Mouse (Mus musculus): ENCODE data around the gene Fstl4.
"Not testable (repeated sequence)": the region's sequence is repeated elsewhere in the genome, so short reads cannot be mapped to it uniquely, and the experiment has no call there.

Fstl4 gene

GRCm38 (mm10) chr11:53085858-53086565 is 321.6 kb downstream of the Fstl4 start:
- no peak for DNase-seq (ENCODE audit: low spot score in 2 of 2)

GRCm38 (mm10) chr11:53087896-53088295 is 323.5 kb downstream of the Fstl4 start:
- not testable (repeated sequence) for DNase-seq (ENCODE audit: low spot score in 2 of 2)

- no peak for DNase-seq (ENCODE audit: low spot score in 2 of 2)
Observed at GRCm38 (mm10) chr11:53091596-53091995, 327.2 kb downstream of the Fstl4 start.

- no peak for DNase-seq (ENCODE audit: low spot score in 2 of 2)
Observed at GRCm38 (mm10) chr11:53096871-53097270, 332.4 kb downstream of the Fstl4 start.

GRCm38 (mm10) chr11:53097331-53097730 is 332.9 kb downstream of the Fstl4 start:
- peak; percentile 72 to 80 for DNase-seq (ENCODE audit: low spot score in 2 of 2)

- DNase-seq (ENCODE audit: low spot score in 2 of 2) = no peak
Observed at GRCm38 (mm10) chr11:53097870-53098269, 333.4 kb downstream of the Fstl4 start.

- no peak for DNase-seq (ENCODE audit: low spot score in 2 of 2)
Observed at GRCm38 (mm10) chr11:53098780-53099198, 334.4 kb downstream of the Fstl4 start.

GRCm38 (mm10) chr11:53099322-53099721 is 334.9 kb downstream of the Fstl4 start:
- no peak for DNase-seq (ENCODE audit: low spot score in 2 of 2)

- no peak for DNase-seq (ENCODE audit: low spot score in 2 of 2)
Observed at GRCm38 (mm10) chr11:53101732-53102131, 337.3 kb downstream of the Fstl4 start.

GRCm38 (mm10) chr11:53103601-53104325 is 339.3 kb downstream of the Fstl4 start:
- DNase-seq (ENCODE audit: low spot score in 2 of 2) = no peak

GRCm38 (mm10) chr11:53107706-53108105 is 343.3 kb downstream of the Fstl4 start:
- DNase-seq (ENCODE audit: low spot score in 2 of 2) = no peak

GRCm38 (mm10) chr11:53108798-53109197 is 344.4 kb downstream of the Fstl4 start:
- DNase-seq (ENCODE audit: low spot score in 2 of 2) = no peak

GRCm38 (mm10) chr11:53109701-53110467 is 345.4 kb downstream of the Fstl4 start:
- no peak for DNase-seq (ENCODE audit: low spot score in 2 of 2)

- DNase-seq (ENCODE audit: low spot score in 2 of 2) = no peak
Observed at GRCm38 (mm10) chr11:53115711-53116110, 351.3 kb downstream of the Fstl4 start.

- DNase-seq (ENCODE audit: low spot score in 2 of 2) = no peak
Observed at GRCm38 (mm10) chr11:53116356-53116755, 351.9 kb downstream of the Fstl4 start.

GRCm38 (mm10) chr11:53118226-53118965 is 354.0 kb downstream of the Fstl4 start:
- DNase-seq (ENCODE audit: low spot score in 2 of 2) = no peak

- no peak for DNase-seq (ENCODE audit: low spot score in 2 of 2)
Observed at GRCm38 (mm10) chr11:53119966-53120365, 355.5 kb downstream of the Fstl4 start.

GRCm38 (mm10) chr11:53121208-53121607 is 356.8 kb downstream of the Fstl4 start:
- DNase-seq (ENCODE audit: low spot score in 2 of 2) = no peak

GRCm38 (mm10) chr11:53124799-53125198 is 360.4 kb downstream of the Fstl4 start:
- no peak for DNase-seq (ENCODE audit: low spot score in 2 of 2)

- DNase-seq (ENCODE audit: low spot score in 2 of 2) = no peak
Observed at GRCm38 (mm10) chr11:53126660-53127059, 362.2 kb downstream of the Fstl4 start.

GRCm38 (mm10) chr11:53128661-53129060 is 364.2 kb downstream of the Fstl4 start:
- no peak for DNase-seq (ENCODE audit: low spot score in 2 of 2)
